Mouse (Mus musculus) ES-E14 (cell line): ENCODE results near the gene Pdia2. TPM values are rescaled to one million over a fixed set of nuclear protein-coding genes. Genes with fewer than 3 reads are reported as not detected.

ENCODE experiments used
- DNase-seq: peaks from one replicate; pipeline ENCODE4 v3.0.0-alpha.2; 2013; ENCODE audit warnings: low read depth, low spot score
- H3K27ac ChIP-seq: 2 replicates; pipeline ENCODE4 v1.5.1; 2012; ENCODE audit warnings: low read depth, mild to moderate bottlenecking, low read length, moderate library complexity, mixed read lengths; ENCODE audit not compliant: poor library complexity, insufficient read depth, severe bottlenecking
- H3K36me3 ChIP-seq: 2 replicates; pipeline ENCODE4 v1.6.1; 2012; ENCODE audit warnings: mild to moderate bottlenecking, low read length, moderate library complexity, mixed read lengths; ENCODE audit not compliant: control insufficient read depth, poor library complexity, insufficient read depth, severe bottlenecking
- H3K4me1 ChIP-seq, 2 experiments: fragments of 150-350 bp in 1 of 2; sonication (generic) in 1 of 2; 2 replicates each; pipeline ENCODE4 v1.6.1; 2012; ENCODE audit warnings: low read length in 2 of 2, mild to moderate bottlenecking in 1 of 2, mixed read lengths in 1 of 2; ENCODE audit not compliant: control insufficient read depth in 2 of 2, insufficient read depth in 2 of 2, poor library complexity in 1 of 2
- H3K4me3 ChIP-seq, 2 experiments: fragments of 150-350 bp in 1 of 2; sonication (generic) in 1 of 2; 2 replicates each; pipeline ENCODE4 v1.5.1; 2012; ENCODE audit warnings: low read length in 2 of 2, low read depth in 1 of 2, mild to moderate bottlenecking in 1 of 2, mixed read lengths in 1 of 2; ENCODE audit not compliant: insufficient read depth in 1 of 2, poor library complexity in 1 of 2, severe bottlenecking in 1 of 2
- H3K9ac ChIP-seq: 2 replicates; pipeline ENCODE4 v1.6.1; 2012; ENCODE audit warnings: low read depth, mild to moderate bottlenecking, low read length, mixed read lengths; ENCODE audit not compliant: poor library complexity, insufficient read depth, severe bottlenecking
- H3K9me3 ChIP-seq: fragments of 150-350 bp; sonication (generic); 2 replicates; pipeline ENCODE4 v1.6.1; 2012; ENCODE audit warnings: low read depth, mild to moderate bottlenecking, low read length; ENCODE audit not compliant: control insufficient read depth, insufficient read depth
- CHD2 ChIP-seq: IDR thresholded peaks from 2 replicates; pipeline ENCODE4 v1.6.1; 2014; ENCODE audit warnings: mild to moderate bottlenecking, low read depth, low read length, inconsistent platforms
- HCFC1 ChIP-seq: IDR thresholded peaks from 2 replicates; pipeline ENCODE4 v1.6.1; 2012; ENCODE audit warnings: low read length, inconsistent platforms, borderline replicate concordance; ENCODE audit not compliant: insufficient read depth
- MAFK ChIP-seq: IDR thresholded peaks from 2 replicates; pipeline ENCODE4 v1.6.1; 2014; ENCODE audit warnings: mild to moderate bottlenecking, low read depth, low read length, inconsistent platforms; ENCODE audit not compliant: insufficient read depth
- ZC3H11A ChIP-seq: IDR thresholded peaks from 2 replicates; pipeline ENCODE4 v1.6.1; 2012; ENCODE audit warnings: low read depth, mild to moderate bottlenecking, inconsistent platforms, low read length, borderline replicate concordance
- ZNF384 ChIP-seq: IDR thresholded peaks from 2 replicates; pipeline ENCODE4 v1.6.1; 2012; ENCODE audit warnings: low read depth, low read length, inconsistent platforms
- in situ Hi-C, 2 experiments: fragments of 600-800 bp; cut with MboI; formaldehyde crosslinking; loops; one replicate each; pipeline ENCODE4 v1.15.1; 2025; ENCODE audit warnings: low sequenced_read_pairs in 2 of 2, inconsistent platforms in 1 of 2; ENCODE audit not compliant: unreplicated experiment in 2 of 2
- total RNA-seq: library from RNA; depleted of rRNA; stranded (reverse); fragments of 300-350 nt; gene quantifications from 2 replicates; pipeline ENCODE4 v1.2.3, GENCODE M21; 2012

The Pdia2 gene
- total RNA-seq, 1 experiment, result 0.18 TPM

DNA sequence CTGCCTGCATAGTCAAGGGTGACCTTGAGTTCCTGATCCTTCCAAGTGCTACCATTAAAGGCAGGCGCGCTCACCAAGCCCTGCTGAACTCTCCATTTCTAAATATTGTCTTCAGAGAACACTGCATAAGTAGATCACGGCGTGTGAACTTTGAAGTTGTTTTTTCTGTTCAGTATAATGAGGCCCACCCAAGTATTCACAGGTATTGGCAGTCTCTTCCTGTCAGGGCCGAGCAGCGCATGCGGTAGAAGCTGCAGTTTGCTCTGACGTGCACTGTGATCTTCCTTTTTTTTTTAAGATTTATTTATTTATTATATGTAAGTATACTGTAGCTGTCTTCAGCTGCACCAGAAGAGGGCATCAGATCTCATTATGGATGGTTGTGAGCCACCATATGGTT, 35.5 kb upstream of the Pdia2 start:
- DNase-seq, result no peak
- H3K9me3 ChIP-seq, result no peaks in the 10 kb centered on the region
- no peaks in the 10 kb centered on the region for H3K36me3 ChIP-seq
- no peak overlapping the region for H3K4me3 ChIP-seq
- in situ Hi-C loops, result no loop called here
- peaks cover 0 to 3% of the 10 kb centered on the region in 2 experiments; a peak in 1 of 4 replicates for H3K4me1 ChIP-seq
- TF ChIP-seq MAFK, result no peak
- TF ChIP-seq ZNF384, result no peak
- TF ChIP-seq HCFC1, result no peak
- TF ChIP-seq CHD2, result no peak
- H3K9ac ChIP-seq, result no peak overlapping the region
- H3K27ac ChIP-seq, result no peak overlapping the region

- no peak overlapping the region for H3K27ac ChIP-seq
Measured at GRCm38 (mm10) chr17:26232863-26233262, 34.0 kb upstream of the Pdia2 start.

GRCm38 (mm10) chr17:26231156-26231555, 32.3 kb upstream of the Pdia2 start:
- H3K4me3 ChIP-seq, result no peak overlapping the region

More at GRCm38 (mm10) chr17:26232863-26233262, 34.0 kb upstream of the Pdia2 start:
- no peaks in the 10 kb centered on the region for H3K9me3 ChIP-seq
- DNase-seq, result peak; percentile 38
- H3K4me3 ChIP-seq, result no peak overlapping the region
- in situ Hi-C loops, result no loop called here
- TF ChIP-seq ZC3H11A (peak; percentile 16; the same call in 1 of the 2 replicates), ZNF384 (peak; percentile 64; the same call in 1 of the 2 replicates), MAFK (no peak)
- no peak overlapping the region for H3K9ac ChIP-seq
- H3K4me1 ChIP-seq, result peaks cover 0 to 3% of the 10 kb centered on the region in 2 experiments; a peak in 1 of 4 replicates
- H3K36me3 ChIP-seq, result no peaks in the 10 kb centered on the region

GRCm38 (mm10) chr17:26229776-26230175, 30.9 kb upstream of the Pdia2 start:
- H3K9ac ChIP-seq, result no peak overlapping the region
- DNase-seq, result no peak
- H3K4me3 ChIP-seq, result no peak overlapping the region
- H3K27ac ChIP-seq, result no peak overlapping the region; the same call in 1 of the 2 replicates
- H3K36me3 ChIP-seq, result peaks cover 4% of the 10 kb centered on the region; the same call in 1 of the 2 replicates
- H3K4me1 ChIP-seq, result peaks cover 0 to 5% of the 10 kb centered on the region in 2 experiments; a peak in 1 of 4 replicates
- in situ Hi-C loops, result no loop called here
- TF ChIP-seq MAFK, result no peak
- TF ChIP-seq ZC3H11A, result no peak
- TF ChIP-seq ZNF384, result no peak
- no peak for TF ChIP-seq HCFC1
- TF ChIP-seq CHD2, result no peak
- H3K9me3 ChIP-seq, result no peaks in the 10 kb centered on the region

More at GRCm38 (mm10) chr17:26231156-26231555, 32.3 kb upstream of the Pdia2 start:
- Histone ChIP-seq H3K9me3 (no peaks in the 10 kb centered on the region), H3K36me3 (no peaks in the 10 kb centered on the region), H3K27ac (no peak overlapping the region; the same call in 1 of the 2 replicates), H3K4me1 (peaks cover 0 to 3% of the 10 kb centered on the region in 2 experiments; a peak in 1 of 4 replicates), H3K9ac (no peak overlapping the region)
- no peak for DNase-seq
- in situ Hi-C loops, result no loop called here
- TF ChIP-seq CHD2 (no peak), MAFK (no peak), ZC3H11A (no peak), HCFC1 (no peak), ZNF384 (no peak)

DNA sequence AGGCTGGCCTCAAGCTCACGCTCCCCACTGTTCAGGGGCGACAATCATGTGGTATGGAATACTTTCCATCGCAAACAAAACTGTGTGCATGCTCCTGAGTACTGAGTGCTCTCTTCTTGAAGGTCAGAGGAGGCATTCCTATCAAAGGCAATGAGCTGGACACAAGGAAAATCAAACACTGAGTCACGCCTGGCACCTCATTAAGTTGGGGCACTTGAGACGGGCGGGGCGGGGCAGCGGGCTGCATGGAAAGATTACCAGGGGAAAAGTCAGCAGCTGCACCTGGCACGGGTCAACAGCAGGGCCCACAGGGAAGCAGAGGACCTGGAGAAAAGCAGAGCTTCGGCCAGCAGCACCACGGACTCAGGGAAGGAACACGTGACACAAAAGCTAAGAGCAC, 26.3 kb upstream of the Pdia2 start:
- Histone ChIP-seq H3K4me1 (0 out of 4 replicates have a peak, but pooled peaks cover 0 to 2% of the 10 kb centered on the region in 2 experiments), H3K4me3 (no peak overlapping the region), H3K9me3 (no peaks in the 10 kb centered on the region), H3K9ac (no peak overlapping the region), H3K36me3 (peaks cover 4% of the 10 kb centered on the region; the same call in 1 of the 2 replicates), H3K27ac (no peak overlapping the region)
- in situ Hi-C loops, result no loop called here
- no peak for DNase-seq
- TF ChIP-seq CHD2, result no peak
